Mouse (Mus musculus) heart, adult 2 months (tissue): ENCODE measurements around the gene Acvr1b.

Experiments
- EP300 ChIP-seq: fragments of 200-500 bp; IDR thresholded peaks from 2 replicates; pipeline ENCODE4 v1.6.1; 2011; ENCODE audit warnings: low read depth, low read length, control low read depth; ENCODE audit not compliant: insufficient read depth
- POLR2A ChIP-seq: fragments of 200-500 bp; IDR thresholded peaks from 2 replicates; pipeline ENCODE4 v1.6.1; 2011; ENCODE audit warnings: mild to moderate bottlenecking, low read depth, low read length, control low read depth; ENCODE audit not compliant: insufficient read depth

DNA sequence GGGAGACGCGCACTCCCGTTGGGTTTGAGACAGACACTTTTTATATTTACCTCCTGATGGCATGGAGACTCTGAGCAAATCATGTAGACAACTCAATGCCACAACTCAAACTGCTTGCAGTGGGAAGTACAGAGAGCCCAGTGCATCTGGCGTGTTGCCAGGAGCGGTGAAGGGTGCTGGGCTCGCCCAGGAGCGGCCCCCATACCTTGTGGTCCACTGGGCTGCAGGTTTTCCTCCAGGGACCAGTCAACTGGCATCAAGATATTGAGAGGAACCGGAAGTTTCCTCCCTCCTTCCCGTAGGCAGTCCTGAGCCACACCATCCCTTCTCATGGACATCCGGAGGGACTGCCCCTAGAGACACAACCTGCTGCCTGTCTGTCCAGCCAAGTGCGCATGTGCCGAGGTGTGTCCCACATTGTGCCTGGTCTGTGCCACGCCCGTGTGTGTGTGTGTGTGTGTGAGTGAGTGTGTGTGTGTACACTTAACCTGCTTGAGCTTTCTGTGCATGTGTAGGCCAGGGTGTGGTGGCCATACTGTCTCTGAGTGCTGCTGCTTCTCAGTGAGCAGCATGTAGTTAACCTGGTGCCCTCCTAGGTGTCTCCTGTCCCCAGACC, 37.2 kb downstream of the Acvr1b start:
- TF ChIP-seq POLR2A = no peak
- peak; percentile 23; the same call in 1 of the 2 replicates for TF ChIP-seq EP300
